9 mouse cellular contexts compared by ENCODE assay signal in the genomic region with DNA sequence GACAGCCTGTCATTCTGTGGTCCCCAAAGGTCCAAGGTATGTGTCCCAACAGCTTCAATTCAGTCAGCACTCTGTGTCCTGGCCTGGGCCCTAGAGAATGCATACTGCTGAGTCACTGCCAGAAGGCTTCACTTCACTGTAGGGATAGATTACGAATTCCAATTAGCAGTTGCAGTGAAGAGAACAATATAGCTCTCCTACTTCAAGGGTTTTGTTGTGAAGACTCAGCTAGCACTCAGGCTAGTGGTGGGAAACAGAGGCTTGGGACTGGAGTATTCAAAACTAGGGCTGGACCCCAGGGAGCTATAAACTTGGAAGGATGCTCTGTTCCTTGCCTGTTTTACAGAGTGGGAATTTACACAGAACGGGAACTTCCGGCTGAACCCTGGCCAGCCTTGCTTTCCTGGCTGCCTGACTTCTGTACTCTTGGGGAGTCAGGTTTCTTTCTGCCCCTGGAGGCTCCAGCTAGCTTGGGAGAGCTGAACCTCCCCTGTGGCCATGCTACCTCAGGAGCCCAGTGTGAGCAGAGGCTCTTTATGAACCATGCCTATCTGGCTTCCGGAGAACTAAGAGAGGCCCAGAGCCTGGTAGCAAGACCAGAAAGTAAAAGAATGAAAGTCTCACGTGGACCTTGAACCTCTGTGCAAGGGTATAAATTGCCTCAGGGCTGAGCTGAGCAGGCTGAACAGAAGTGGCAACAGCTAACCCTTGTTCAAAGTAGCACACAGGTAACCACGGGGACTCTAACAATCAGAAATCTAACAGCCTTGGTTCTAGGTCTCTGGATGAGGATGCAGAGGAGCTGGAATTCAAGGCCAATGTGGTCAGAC. TPM values are rescaled to one million over a fixed set of nuclear protein-coding genes. Genes with fewer than 3 reads are reported as not detected.
DNase-seq lines count a peak whose midpoint lies in the region; ATAC-seq and TF ChIP-seq lines count a peak whose summit lies in the region.
"Had no signal": no experiment of that assay in that cellular context is flagged by ENCODE, and none has a peak within 500 bp of the region (broad histone marks: within the 10 kb centered on the region; RNA-seq: fewer than 3 reads in every experiment).

No protein-coding gene starts in this region.

- 69% methylated on average over 6 of the region's 6 CpGs for WGBS in hindbrain, embryonic 16.5 days
- 69% methylated on average over 6 of the region's 6 CpGs for WGBS in hindbrain, embryonic 13.5 days
- 44% methylated on average over 6 of the region's 6 CpGs for WGBS in heart, postnatal 0 days
- 25% methylated on average over 6 of the region's 6 CpGs for WGBS in limb, embryonic 13.5 days

- TF ChIP-seq CTCF in heart, postnatal 0 days (IDR thresholded peaks at IDR 0.05; ENCODE audit: low read depth) = no peak

- TF ChIP-seq EP300 in heart, postnatal 0 days (IDR thresholded peaks at IDR 0.05; ENCODE audit: low read depth) = no peak

- H3K4me1 ChIP-seq in hindbrain, embryonic 16.5 days (ENCODE audit: control insufficient read depth, insufficient read depth, low read depth, low read length) = no peaks in the 10 kb centered on the region
- peaks cover 6% of the 10 kb centered on the region for H3K4me1 ChIP-seq in hindbrain, embryonic 13.5 days (replicated peaks)
- peaks cover 13% of the 10 kb centered on the region for H3K4me1 ChIP-seq in heart, postnatal 0 days (ENCODE audit: control insufficient read depth, insufficient read depth)
- peaks cover 16% of the 10 kb centered on the region for H3K4me1 ChIP-seq in limb, embryonic 13.5 days
- H3K4me1 ChIP-seq: midbrain, embryonic 12.5 days had no signal

- DNase-seq in embryo, embryonic 9.5 days (ENCODE audit: extremely low spot score) = peak; percentile 11
- DNase-seq in heart, postnatal 0 days (ENCODE audit: low spot score) = peak; percentile 78
- DNase-seq in thymus, postnatal 25 days = no peak
- DNase-seq in urinary bladder, adult 2 months (ENCODE audit: low spot score) = no peak
- DNase-seq in cerebellum, postnatal 4 days (ENCODE audit: low spot score in 2 of 2) = no peak

- H3K9ac ChIP-seq in hindbrain, embryonic 16.5 days (ENCODE audit: low read depth, low read length) = no peak overlapping the region
- no peak overlapping the region for H3K9ac ChIP-seq in hindbrain, embryonic 13.5 days
- H3K9ac ChIP-seq in heart, postnatal 0 days (replicated peaks; ENCODE audit: low read depth, low read length) = no peak overlapping the region
- no peak overlapping the region for H3K9ac ChIP-seq in limb, embryonic 13.5 days
- H3K9ac ChIP-seq: midbrain, embryonic 12.5 days had no signal

- ATAC-seq in hindbrain, embryonic 16.5 days = peak; percentile 63
- ATAC-seq in hindbrain, embryonic 13.5 days (ENCODE audit: low FRiP score) = no peak
- peak; percentile 79 for ATAC-seq in heart, postnatal 0 days (ENCODE audit: insufficient read depth, low read depth)
- peak; percentile 59; the same call in 1 of the 2 replicates for ATAC-seq in limb, embryonic 13.5 days (ENCODE audit: low FRiP score, low read depth)

- H3K27ac ChIP-seq in hindbrain, embryonic 16.5 days (ENCODE audit: low read depth, low read length) = no peak overlapping the region; the same call in 1 of the 2 replicates
- H3K27ac ChIP-seq in hindbrain, embryonic 13.5 days = no peak overlapping the region
- peak overlapping the region; percentile 71 for H3K27ac ChIP-seq in heart, postnatal 0 days (ENCODE audit: low read depth)
- peak overlapping the region; percentile 39; the same call in 1 of the 2 replicates for H3K27ac ChIP-seq in limb, embryonic 13.5 days
- H3K27ac ChIP-seq: midbrain, embryonic 12.5 days had no signal

- H3K9me3 ChIP-seq in hindbrain, embryonic 16.5 days (ENCODE audit: control insufficient read depth, low read length) = no peaks in the 10 kb centered on the region
- no peaks in the 10 kb centered on the region for H3K9me3 ChIP-seq in hindbrain, embryonic 13.5 days
- no peaks in the 10 kb centered on the region for H3K9me3 ChIP-seq in heart, postnatal 0 days (replicated peaks; ENCODE audit: control insufficient read depth, low read length)
- no peaks in the 10 kb centered on the region for H3K9me3 ChIP-seq in limb, embryonic 13.5 days
- H3K9me3 ChIP-seq: midbrain, embryonic 12.5 days had no signal

- no peak overlapping the region for H3K4me3 ChIP-seq in hindbrain, embryonic 16.5 days (ENCODE audit: low read length)
- no peak overlapping the region for H3K4me3 ChIP-seq in hindbrain, embryonic 13.5 days
- H3K4me3 ChIP-seq in heart, postnatal 0 days (ENCODE audit: low read depth, low read length) = no peak overlapping the region
- no peak overlapping the region for H3K4me3 ChIP-seq in limb, embryonic 13.5 days
- H3K4me3 ChIP-seq: midbrain, embryonic 12.5 days had no signal

- H3K36me3 ChIP-seq in hindbrain, embryonic 16.5 days (ENCODE audit: control insufficient read depth, insufficient read depth, low read length) = no peaks in the 10 kb centered on the region
- no peaks in the 10 kb centered on the region for H3K36me3 ChIP-seq in hindbrain, embryonic 13.5 days
- H3K36me3 ChIP-seq in heart, postnatal 0 days (replicated peaks; ENCODE audit: control insufficient read depth, insufficient read depth, low read length) = no peaks in the 10 kb centered on the region
- H3K36me3 ChIP-seq in limb, embryonic 13.5 days = no peaks in the 10 kb centered on the region
- H3K36me3 ChIP-seq: midbrain, embryonic 12.5 days had no signal

- H3K27me3 ChIP-seq in hindbrain, embryonic 16.5 days (replicated peaks; ENCODE audit: control insufficient read depth, insufficient read depth, low read length) = no peaks in the 10 kb centered on the region
- H3K27me3 ChIP-seq in hindbrain, embryonic 13.5 days = no peaks in the 10 kb centered on the region
- no peaks in the 10 kb centered on the region for H3K27me3 ChIP-seq in heart, postnatal 0 days (ENCODE audit: control insufficient read depth, insufficient read depth, low read length)
- no peaks in the 10 kb centered on the region for H3K27me3 ChIP-seq in limb, embryonic 13.5 days
- H3K27me3 ChIP-seq: midbrain, embryonic 12.5 days had no signal

- H3K4me2 ChIP-seq in hindbrain, embryonic 16.5 days (ENCODE audit: low read length) = no peak overlapping the region
- no peak overlapping the region for H3K4me2 ChIP-seq in hindbrain, embryonic 13.5 days
- H3K4me2 ChIP-seq in heart, postnatal 0 days (ENCODE audit: low read depth, low read length) = no peak overlapping the region
- H3K4me2 ChIP-seq in limb, embryonic 13.5 days (replicated peaks) = no peak overlapping the region
- H3K4me2 ChIP-seq: midbrain, embryonic 12.5 days had no signal

RNA-seq across cellular contexts. Expression of a gene that starts 40.3 kb away (rescaled TPM):
- 1.0 and 1.3 TPM in 2 replicates for polyA plus RNA-seq in hindbrain, embryonic 16.5 days (2015; fragmentation: Nextera tagmentation; extraction: Ambion mirVana)
- polyA plus RNA-seq in hindbrain, embryonic 13.5 days (2015; fragmentation: Nextera tagmentation; extraction: Ambion mirVana) = 0.79 and 0.89 TPM in 2 replicates
- 6.5 and 7.6 TPM in 2 replicates for total RNA-seq in heart, postnatal 0 days (2014; rRNA removed; ENCODE audit: low replicate concordance)
- 3.1 and 3.5 TPM in 2 replicates for polyA plus RNA-seq in heart, postnatal 0 days (2015; fragmentation: Nextera tagmentation; extraction: Ambion mirVana)
- polyA plus RNA-seq in limb, embryonic 13.5 days (2015; fragmentation: Nextera tagmentation; extraction: Ambion mirVana) = 0.86 and 1.6 TPM in 2 replicates
- 109 and 197 TPM in 2 replicates for polyA plus RNA-seq in urinary bladder, adult 2 months (2012; rRNA removed)

Comparison
In these comparisons a context has a peak if more than half of its experiments do, and no peak if none do; other contexts are left out.
1. H3K27ac ChIP-seq: peak in heart, postnatal 0 days (single experiment) and limb, embryonic 13.5 days (single experiment); none in hindbrain, embryonic 16.5 days (single experiment) and hindbrain, embryonic 13.5 days (single experiment).
2. DNase-seq: peak in embryo, embryonic 9.5 days (single experiment) and heart, postnatal 0 days (single experiment); none in thymus, postnatal 25 days (single experiment), urinary bladder, adult 2 months (single experiment) and cerebellum, postnatal 4 days (0 of 2).
3. RNA of a gene that starts 40.3 kb away (polyA plus RNA-seq): 109 to 197 TPM in urinary bladder, adult 2 months; 3.1 to 3.5 TPM in heart, postnatal 0 days, 0.86 to 1.6 TPM in limb, embryonic 13.5 days, 1.0 to 1.3 TPM in hindbrain, embryonic 16.5 days and 0.79 to 0.89 TPM in hindbrain, embryonic 13.5 days; every median in the first group is over 10 times any median in the second.